Mouse (Mus musculus) T-helper 2 cell (primary cell): ENCODE measurements at regions not wholly inside any gene's neighbourhood (a gene's known extent, or its start where the extent isn't known, plus 50 kb on each side); places are given as distances from the start of the nearest gene placed in this dataset.

Experiments
- in situ Hi-C: fragments of 300-600 bp; cut with MboI, MseI; formaldehyde crosslinking; loops from one replicate; pipeline ENCODE4 v1.15.1; 2025; ENCODE audit warnings: high pct_unique_total_duplicates

DNA sequence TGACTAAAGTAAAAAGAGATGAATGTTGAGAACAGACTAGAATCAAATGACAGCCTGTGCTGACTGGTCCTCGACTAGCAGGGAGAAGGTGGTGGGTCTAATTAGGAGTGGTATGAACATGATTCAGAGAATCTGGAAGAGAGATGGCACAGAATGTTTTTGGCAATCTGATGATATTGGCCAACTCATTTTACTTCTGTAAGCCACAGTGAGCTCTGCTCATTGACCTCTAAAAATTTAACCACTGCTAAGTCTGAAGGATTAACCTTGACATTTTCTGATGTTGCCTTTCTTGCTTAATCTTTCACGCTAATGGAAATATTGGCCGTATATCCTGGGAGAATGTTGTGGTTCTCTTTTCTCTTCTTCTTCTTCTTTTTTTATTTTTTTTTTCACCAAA, 1041.6 kb upstream of the Got2 start:
- in situ Hi-C loops = no loop called here

DNA sequence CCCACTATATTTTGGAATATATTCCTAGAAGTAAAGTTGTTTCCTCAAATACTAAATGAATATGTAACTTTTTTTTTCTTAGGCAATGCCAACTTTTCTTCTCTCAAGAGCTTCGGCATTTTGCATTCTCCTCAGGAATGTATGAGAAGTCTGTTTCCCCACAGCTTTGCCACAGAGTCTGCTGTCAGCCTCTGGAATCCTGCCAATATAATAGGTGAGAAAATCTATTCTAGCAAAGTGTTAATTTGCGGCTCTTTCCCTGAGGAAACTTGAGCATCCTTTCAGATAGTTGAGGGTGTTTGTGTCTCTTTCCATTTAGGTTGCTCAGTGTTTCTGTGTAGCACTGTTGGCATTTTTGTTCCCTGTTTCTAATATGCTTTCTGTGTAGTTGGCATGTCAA, 992.6 kb upstream of the Got2 start:
- in situ Hi-C loops = no loop called here

DNA sequence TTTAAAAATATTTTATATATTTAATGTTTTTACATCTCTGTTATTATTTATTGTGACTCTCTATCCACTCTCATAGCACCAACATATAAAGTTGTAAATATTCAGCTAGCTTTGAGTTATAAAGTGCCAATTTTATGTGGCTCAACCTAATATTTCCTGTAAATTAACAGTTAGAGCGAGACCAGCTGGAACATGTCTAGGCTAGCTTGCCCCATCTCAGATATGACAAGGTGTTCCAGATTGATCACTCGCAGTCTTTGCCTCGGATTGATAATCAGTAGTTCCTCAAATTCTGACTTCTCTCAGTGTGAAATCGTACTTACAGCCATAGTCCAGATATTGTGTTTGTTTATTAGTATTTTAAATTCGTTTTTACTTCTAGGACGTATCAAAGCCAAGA, 990.4 kb upstream of the Got2 start:
- in situ Hi-C loops = loop anchor here (10.0 kb wide), 1 partner anchor 1256 kb away; no protein-coding TSS in a partner anchor

DNA sequence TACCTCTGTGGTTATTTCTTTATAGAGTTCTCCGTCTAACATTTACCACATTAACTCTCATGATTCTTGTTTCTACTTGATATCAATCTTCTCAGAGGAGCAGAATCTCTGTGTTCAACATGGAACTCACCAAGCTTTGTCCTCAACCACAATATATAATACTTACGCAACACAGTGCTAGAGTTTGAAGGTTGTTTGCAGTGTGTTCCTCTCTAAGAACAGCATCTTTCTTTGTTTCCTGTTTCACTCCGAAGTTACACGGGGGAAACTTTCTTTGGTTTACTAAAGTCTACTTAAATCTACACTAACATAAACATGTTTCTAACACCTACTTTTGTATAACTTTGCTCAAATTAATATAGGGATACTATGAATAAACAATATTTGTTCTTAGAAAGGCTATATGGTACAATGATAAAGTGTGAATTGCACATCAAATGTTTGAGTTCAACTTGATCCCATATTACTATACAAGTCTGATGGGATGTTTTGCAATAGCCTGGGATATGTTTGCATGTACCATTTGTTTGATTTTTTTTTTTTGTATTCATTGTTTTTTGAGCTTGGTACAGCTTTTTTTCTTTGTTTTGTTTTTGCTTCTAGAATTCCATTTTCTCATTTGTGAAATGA, 985.2 kb upstream of the Got2 start:
- in situ Hi-C loops = loop anchor here (10.0 kb wide), 1 partner anchor 1261 kb away; no protein-coding TSS in a partner anchor

DNA sequence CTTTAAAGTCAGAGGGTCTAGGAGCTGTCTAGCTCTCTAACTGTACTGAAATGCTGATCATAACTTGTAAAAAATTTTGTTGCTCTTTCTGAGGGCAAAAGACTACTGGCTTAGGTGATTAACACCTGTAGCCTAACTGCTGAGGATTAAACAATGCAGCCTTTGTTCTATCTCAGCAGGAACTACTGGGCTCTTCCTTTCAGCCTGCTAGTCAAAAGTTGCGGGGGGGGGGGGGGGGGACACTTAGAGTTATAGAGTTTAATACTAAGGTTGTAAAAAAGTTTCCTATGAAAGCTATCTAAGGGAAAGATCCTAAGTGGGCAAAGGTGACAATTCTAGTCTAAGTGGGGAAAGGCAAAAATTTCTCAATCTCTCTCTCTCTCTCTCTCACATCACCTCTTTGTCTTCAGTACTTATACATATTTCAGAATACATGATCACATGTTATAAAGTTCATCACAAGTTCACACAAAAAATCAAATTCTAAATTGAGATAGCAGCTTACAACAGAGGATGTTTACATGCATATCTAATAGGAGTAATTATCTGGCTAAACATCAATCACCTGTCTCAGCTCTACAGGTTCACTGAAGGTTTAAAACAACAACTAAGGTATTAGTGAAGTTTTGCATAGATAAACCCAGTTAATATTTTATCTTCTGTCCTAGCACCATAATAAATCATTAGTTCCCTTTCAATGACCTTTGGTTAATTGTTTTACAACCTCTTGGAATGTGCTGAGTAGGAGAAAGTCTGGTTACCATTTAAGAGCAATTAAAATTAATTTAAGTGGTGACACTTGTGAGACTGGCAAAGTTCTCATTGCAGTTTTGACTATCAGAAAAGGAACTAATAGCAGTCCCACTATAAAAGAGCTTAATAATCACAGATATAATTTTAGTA, 980.1 kb upstream of the Got2 start:
- in situ Hi-C loops = no loop called here

DNA sequence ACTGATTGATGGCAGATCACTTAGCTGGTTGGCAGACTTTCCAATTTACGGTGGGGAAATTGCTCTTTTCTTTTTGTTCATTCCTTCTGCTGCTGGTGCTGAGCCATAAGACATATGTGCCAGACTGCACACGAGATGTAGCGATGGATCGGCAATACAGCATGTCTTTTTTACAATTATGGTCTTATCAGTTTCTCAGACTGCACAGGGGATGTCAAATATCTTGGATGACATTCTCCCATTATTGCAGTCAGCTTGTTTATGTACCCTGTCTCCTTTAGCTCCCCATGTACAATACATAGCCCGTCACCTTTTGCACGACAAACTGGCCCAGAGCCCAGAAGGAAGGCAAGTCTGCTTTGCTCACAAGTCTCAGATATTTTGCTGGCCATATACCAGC, 976.3 kb upstream of the Got2 start:
- in situ Hi-C loops = no loop called here

DNA sequence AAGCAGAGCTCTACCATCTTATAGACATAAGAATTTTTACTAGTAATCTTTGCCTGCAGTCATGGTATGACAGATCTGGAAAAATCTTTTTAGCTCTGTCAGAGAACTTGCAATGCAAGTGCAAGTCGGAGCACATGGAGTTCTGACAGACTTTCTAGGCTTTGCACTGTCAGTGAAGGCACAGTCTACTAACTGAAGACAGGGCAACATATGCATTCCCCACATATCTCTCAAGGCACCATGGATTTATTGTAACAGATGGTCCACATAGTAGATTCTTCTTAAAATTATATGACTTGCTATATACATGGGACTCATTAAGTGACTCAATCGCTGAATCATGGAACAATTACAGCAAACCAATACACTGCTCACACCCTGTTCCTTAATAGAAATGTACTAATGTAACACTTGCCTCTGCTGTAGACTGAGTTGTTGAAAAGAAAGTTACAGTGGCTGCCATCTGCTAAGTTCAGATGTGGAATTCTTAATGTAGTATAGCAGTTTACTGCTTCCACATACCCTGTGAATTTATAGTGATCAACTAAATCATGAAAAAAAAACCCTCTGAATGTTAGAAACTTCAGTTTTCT, 972.6 kb upstream of the Got2 start:
- in situ Hi-C loops = no loop called here

DNA sequence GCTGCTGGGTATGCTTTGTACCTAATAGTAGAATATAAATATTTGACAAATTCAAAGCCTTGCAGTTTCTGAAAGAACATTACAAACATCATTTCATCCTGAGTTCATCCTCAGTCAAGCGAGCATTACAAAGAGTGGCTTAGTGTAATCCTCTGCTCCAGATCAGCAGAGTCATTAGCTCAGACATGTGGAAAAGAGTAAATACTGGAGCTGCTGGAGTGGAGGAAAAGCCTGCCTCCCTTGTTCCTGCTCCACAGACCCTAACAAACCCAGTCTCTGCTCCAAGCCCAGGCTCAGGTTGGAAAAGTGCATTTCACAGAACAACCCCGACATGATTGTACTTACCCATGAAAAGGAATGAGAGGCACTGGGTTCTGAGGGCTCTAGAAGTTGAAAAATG, 955.2 kb upstream of the Got2 start:
- in situ Hi-C loops = no loop called here

DNA sequence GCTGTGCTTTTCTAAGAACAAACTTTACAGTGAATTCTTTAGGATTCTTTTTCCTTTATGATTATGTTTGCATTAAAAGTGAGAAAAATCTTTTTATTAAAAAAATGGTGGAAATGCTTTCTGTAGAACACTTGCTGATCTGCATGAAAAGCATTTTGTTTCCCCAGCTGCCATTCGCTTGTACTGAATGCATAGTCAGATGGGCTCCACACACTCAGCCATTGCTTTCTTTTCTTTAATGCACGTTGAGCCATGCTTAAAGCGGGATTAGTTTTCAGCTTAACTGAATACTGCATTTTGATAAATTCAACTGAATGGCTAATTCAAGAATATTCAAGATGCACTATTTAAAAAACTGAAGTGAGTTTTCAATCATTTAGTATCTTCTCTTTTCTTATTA, 947.2 kb upstream of the Got2 start:
- in situ Hi-C loops = no loop called here

DNA sequence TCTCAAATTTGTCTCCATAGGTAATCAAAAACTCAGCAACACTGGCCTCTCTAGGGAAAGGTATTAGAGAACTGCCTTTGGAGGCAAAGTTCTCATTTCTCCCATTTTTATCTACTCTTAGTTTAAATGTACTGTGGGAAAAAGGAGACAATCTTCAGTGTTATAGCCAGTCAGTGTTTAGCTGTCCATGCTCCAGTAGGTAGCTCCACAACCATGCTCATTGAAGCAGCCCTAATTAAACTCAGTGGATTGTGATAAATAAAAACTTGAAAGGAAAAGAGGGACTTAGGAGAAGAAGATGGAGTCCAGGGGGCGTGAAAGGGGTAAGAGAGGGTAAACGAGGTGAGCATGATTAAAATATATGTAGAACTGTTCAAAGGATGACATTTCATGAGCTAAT, 946.3 kb upstream of the Got2 start:
- in situ Hi-C loops = no loop called here

DNA sequence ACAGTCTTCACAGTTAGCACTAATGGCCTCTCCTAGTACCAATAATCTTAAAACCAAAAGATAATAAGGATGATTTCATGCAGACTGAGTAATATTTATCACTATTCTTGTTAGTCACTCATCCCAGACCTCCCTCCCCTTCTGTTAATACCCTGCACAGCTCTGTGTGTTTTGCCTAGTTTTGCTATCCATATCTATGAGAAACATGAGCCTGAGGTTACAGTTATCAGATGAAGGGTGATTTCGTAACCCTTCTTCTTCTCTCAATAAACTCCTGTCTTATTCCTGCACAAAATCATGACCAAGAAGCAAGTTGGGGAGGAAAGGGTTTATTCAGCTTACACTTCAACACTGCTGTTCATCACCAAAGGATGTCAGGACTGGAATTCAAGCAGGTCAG, 940.9 kb upstream of the Got2 start:
- in situ Hi-C loops = no loop called here

DNA sequence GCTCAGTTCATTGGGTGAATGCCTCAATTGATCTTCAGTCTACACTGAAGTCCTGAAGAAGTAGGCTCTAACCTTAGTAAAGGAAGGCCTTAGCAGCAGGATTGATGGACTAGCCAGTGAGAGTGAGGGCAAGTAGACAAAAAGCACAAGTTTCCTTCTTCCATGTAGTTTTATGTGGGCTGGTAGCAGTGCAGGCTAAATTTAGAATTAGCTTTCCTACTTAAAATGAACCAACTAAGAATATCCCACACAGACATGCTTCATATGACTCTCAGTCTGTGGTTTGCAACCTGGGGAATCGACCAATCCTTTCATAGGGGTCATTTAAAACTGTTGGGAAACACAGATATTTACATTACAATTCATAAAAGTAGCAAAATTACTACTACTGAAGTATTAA, 922.2 kb upstream of the Got2 start:
- in situ Hi-C loops = no loop called here
